Mouse (Mus musculus) limb, embryonic 14.5 days (tissue): ENCODE data around the gene Cpt1b. TPM values are rescaled to one million over a fixed set of nuclear protein-coding genes. Genes with fewer than 3 reads are reported as not detected.

ENCODE experiments used
- ATAC-seq: fragments of 200-750 bp; cut with Nextera tagmentation; 2 replicates; pipeline ENCODE4 v1.8.0; 2017; ENCODE audit warnings: low read depth, moderate number of reproducible peaks, moderate TSS enrichment; ENCODE audit not compliant: low FRiP score
- DNase-seq: peaks from one replicate; pipeline ENCODE4 v3.0.0-alpha.2; 2015; ENCODE audit warnings: low spot score
- H3K27ac ChIP-seq: fragments of 300-500 bp; sonication (generic); replicated peaks from 2 replicates; pipeline ENCODE4 v1.5.1; 2014; ENCODE audit warnings: low read depth, mild to moderate bottlenecking, low read length, moderate library complexity, mixed read lengths
- H3K27me3 ChIP-seq: fragments of 300-500 bp; sonication (generic); 2 replicates; pipeline ENCODE4 v1.6.1; 2014; ENCODE audit warnings: low read length, mixed read lengths; ENCODE audit not compliant: control insufficient read depth, insufficient read depth
- H3K36me3 ChIP-seq: fragments of 300-500 bp; sonication (generic); 2 replicates; pipeline ENCODE4 v1.6.1; 2014; ENCODE audit warnings: mild to moderate bottlenecking, low read length, moderate library complexity, mixed read lengths; ENCODE audit not compliant: control insufficient read depth, insufficient read depth
- H3K4me1 ChIP-seq: fragments of 300-500 bp; sonication (generic); 2 replicates; pipeline ENCODE4 v1.6.1; 2014; ENCODE audit warnings: antibody characterized with exemption, low read length, mixed read lengths; ENCODE audit not compliant: control insufficient read depth, insufficient read depth
- H3K4me2 ChIP-seq: fragments of 300-500 bp; sonication (generic); replicated peaks from 2 replicates; pipeline ENCODE4 v1.6.1; 2014; ENCODE audit warnings: low read depth, mild to moderate bottlenecking, low read length, moderate library complexity; ENCODE audit not compliant: severe bottlenecking
- H3K4me3 ChIP-seq: fragments of 300-500 bp; sonication (generic); replicated peaks from 2 replicates; pipeline ENCODE4 v1.5.1; 2014; ENCODE audit warnings: low read length
- H3K9ac ChIP-seq: fragments of 300-500 bp; sonication (generic); 2 replicates; pipeline ENCODE4 v1.6.1; 2014; ENCODE audit warnings: mild to moderate bottlenecking, low read depth, low read length, moderate library complexity; ENCODE audit not compliant: severe bottlenecking
- H3K9me3 ChIP-seq: fragments of 300-500 bp; sonication (generic); 2 replicates; pipeline ENCODE4 v1.6.1; 2016; ENCODE audit warnings: low read length; ENCODE audit not compliant: control insufficient read depth
- POLR2A ChIP-seq: fragments of 200-500 bp; IDR thresholded peaks from 2 replicates; pipeline ENCODE4 v1.8.0; 2012; ENCODE audit warnings: inconsistent platforms, mild to moderate bottlenecking, moderate library complexity, borderline replicate concordance; ENCODE audit not compliant: insufficient read depth, insufficient read length; ENCODE audit errors: extremely low read depth
- WGBS: fragments of 180-500 bp; shearing (Covaris S2); extraction: QIAGEN DNeasy Blood & Tissue Kit; methylation state at CpG from one replicate; pipeline ENCODE4 v1.1.7; 2014; 5-methylcytosine and 5-hydroxymethylcytosine counted together
- polyA plus RNA-seq, 2 experiments: library from polyadenylated mRNA; depleted of rRNA in 1 of 2; stranded (reverse) in 1 of 2; unstranded in 1 of 2; fragments of >200 nt; fragmentation: Nextera tagmentation in 1 of 2; extraction: Ambion mirVana in 1 of 2; gene quantifications; 2 replicates each; pipeline versions ENCODE4 v1.2.1 to v1.2.3; 2012 to 2014

Gene Cpt1b
- polyA plus RNA-seq, 2 experiments, result 0.63 to 3.7 TPM

DNA sequence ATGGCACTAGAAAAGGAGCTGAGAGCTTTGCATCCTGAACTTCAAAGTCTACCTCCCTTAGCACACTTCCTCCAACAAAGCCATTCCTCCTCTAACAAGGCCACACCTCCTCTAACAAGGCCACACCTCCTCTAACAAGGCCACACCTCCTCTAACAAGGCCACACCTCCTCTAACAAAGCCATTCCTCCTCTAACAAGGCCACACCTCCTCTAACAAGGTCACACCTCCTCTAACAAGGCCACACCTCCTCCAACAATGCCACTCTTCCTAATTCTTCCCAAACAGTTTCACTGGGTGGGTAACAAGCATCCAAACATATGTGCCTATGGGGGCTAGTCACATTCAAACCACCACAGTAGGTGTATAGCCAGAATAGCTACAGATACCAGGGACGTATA is 23.2 kb downstream of the Cpt1b start:
- DNase-seq (no peak), ATAC-seq (no peak)
- Histone ChIP-seq H3K9me3 (no peaks in the 10 kb centered on the region), H3K4me1 (no peaks in the 10 kb centered on the region), H3K27ac (no peak overlapping the region), H3K27me3 (no peaks in the 10 kb centered on the region), H3K9ac (no peak overlapping the region), H3K4me2 (no peak overlapping the region), H3K4me3 (no peak overlapping the region), H3K36me3 (no peaks in the 10 kb centered on the region)
- WGBS, result 85% methylated on average over 1 of the region's 1 CpGs
- no peak for TF ChIP-seq POLR2A

DNA sequence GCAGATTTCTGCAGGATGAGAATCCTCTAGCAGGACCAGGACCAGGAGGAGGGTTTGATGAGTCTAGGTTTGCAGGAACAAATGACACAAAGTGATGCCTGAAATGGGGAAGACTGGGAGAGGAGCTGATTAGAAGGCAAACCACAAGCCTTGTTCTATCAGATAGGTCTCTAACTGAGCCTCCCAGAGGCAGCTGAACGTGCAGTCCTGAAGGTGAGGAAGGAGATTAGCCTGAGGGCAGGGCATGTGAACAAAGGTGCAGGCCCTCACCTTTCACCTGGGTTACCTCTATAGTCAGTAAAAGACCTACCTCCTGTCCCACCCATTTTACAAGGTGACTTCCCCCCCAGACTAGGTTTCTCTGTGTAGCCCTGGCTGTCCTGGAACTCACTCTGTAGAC is 25.9 kb downstream of the Cpt1b start:
- no peak for DNase-seq
- Histone ChIP-seq H3K9ac (no peak overlapping the region), H3K4me1 (no peaks in the 10 kb centered on the region), H3K27me3 (no peaks in the 10 kb centered on the region), H3K27ac (no peak overlapping the region), H3K4me2 (no peak overlapping the region), H3K9me3 (no peaks in the 10 kb centered on the region), H3K36me3 (no peaks in the 10 kb centered on the region), H3K4me3 (no peak overlapping the region)
- ATAC-seq, result no peak
- TF ChIP-seq POLR2A, result no peak
- WGBS, result 30% methylated on average over 1 of the region's 1 CpGs

DNA sequence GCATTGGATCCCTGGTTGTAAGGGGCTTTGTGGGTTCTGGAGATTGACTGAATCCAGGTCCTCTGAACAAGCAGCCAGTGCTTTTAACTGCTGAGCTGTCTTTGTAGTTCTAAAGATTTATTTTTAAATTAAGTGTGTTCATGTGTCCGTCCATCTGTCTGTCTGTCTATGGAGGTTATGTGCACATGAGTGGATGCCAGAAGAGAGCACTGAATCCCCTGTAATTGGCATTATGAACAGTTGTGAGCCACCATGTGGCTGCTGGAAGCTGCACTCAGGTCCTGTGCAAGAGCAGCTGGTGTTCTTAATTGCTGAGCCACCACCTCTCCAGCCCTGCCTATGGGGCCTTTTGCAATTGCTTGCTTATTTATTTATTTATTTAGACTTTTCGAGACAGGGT is 27.5 kb downstream of the Cpt1b start:
- 74% methylated on average over 2 of the region's 2 CpGs for WGBS
- ATAC-seq (no peak), DNase-seq (no peak)
- Histone ChIP-seq H3K4me1 (no peaks in the 10 kb centered on the region), H3K4me2 (no peak overlapping the region), H3K9ac (no peak overlapping the region), H3K27ac (no peak overlapping the region), H3K4me3 (no peak overlapping the region), H3K27me3 (no peaks in the 10 kb centered on the region), H3K36me3 (no peaks in the 10 kb centered on the region), H3K9me3 (no peaks in the 10 kb centered on the region)
- no peak for TF ChIP-seq POLR2A

DNA sequence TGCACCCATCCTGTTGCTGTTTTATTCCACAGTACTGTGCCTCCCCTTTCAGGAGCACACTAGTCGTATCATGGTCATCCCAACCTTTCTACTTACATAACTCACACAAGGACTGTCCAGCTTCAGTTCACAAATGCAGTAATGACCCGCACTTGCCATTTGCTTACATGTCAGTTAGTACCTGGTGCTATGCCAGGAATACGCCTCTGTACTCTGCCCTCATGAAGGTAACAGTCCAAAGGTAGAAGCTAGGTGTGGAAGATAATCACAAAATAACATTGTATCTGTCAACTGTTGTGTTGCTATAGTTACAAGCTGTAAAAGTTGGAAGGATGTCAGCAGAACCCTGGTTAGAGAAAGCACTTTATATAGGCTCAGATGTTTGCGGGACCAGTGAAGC is 28.8 kb downstream of the Cpt1b start:
- Histone ChIP-seq H3K4me3 (no peak overlapping the region), H3K9me3 (no peaks in the 10 kb centered on the region), H3K27me3 (no peaks in the 10 kb centered on the region), H3K27ac (no peak overlapping the region), H3K4me1 (no peaks in the 10 kb centered on the region; the same call in 1 of the 2 replicates), H3K4me2 (no peak overlapping the region), H3K9ac (no peak overlapping the region), H3K36me3 (no peaks in the 10 kb centered on the region)
- ATAC-seq (no peak), DNase-seq (no peak)
- TF ChIP-seq POLR2A, result no peak
- WGBS, result 84% methylated on average over 4 of the region's 4 CpGs

DNA sequence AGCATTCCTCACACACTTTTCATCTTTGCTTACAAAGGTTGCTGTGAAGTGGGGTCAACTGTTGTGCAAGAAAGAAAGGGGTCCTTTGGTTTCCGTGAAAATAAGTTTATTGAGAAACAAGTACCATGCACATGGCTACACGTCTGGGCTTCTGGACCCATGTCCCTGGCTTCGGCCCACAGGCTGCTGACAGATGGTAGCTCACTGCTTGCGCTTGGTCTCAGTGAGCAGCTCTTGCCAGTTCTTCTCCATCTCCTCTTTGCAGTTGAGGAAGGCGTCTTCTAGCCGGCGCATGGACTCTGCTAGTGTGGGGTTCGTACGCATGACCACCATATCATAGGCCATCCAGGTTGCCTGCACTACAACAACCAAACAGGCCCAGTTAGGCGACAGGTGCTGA is 35.6 kb downstream of the Cpt1b start:
- WGBS, result 91% methylated on average over 10 of the region's 10 CpGs
- ATAC-seq, result no peak
- Histone ChIP-seq H3K27me3 (no peaks in the 10 kb centered on the region), H3K4me1 (no peaks in the 10 kb centered on the region; the same call in 1 of the 2 replicates), H3K27ac (no peak overlapping the region), H3K9ac (no peak overlapping the region), H3K4me3 (no peak overlapping the region), H3K4me2 (no peak overlapping the region), H3K9me3 (no peaks in the 10 kb centered on the region), H3K36me3 (no peaks in the 10 kb centered on the region)
- TF ChIP-seq POLR2A, result no peak
- DNase-seq, result no peak

DNA sequence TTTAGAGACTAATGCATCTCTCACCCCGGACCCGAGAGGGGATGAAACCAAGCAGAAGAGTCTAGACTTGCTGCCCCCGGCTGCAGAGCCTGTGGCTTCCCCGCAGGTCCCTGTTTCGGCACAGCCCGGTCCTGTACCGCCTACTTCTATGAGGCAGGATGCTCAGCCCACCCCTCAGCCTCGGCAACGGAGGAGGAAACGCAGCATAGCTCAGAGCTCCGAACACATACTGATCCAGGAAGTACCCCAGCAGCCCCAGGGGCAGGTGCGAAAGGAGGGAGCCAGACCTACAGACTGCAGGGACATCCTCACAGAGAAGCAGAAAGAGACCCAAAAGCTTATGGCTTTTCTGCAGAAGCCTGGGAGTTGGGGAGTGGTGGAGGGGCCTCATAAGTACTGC is 38.5 kb downstream of the Cpt1b start:
- Histone ChIP-seq H3K4me2 (no peak overlapping the region), H3K9ac (no peak overlapping the region), H3K27ac (no peak overlapping the region), H3K4me1 (no peaks in the 10 kb centered on the region), H3K36me3 (no peaks in the 10 kb centered on the region), H3K9me3 (no peaks in the 10 kb centered on the region), H3K27me3 (no peaks in the 10 kb centered on the region), H3K4me3 (no peak overlapping the region)
- 41% methylated on average over 12 of the region's 12 CpGs for WGBS
- no peak for TF ChIP-seq POLR2A
- DNase-seq (no peak), ATAC-seq (no peak)
